Mouse (Mus musculus) liver, embryonic 14.5 days (tissue): ENCODE results near the gene Use1.

Experiments
- CTCF ChIP-seq: IDR thresholded peaks from 2 replicates; pipeline ENCODE4 v1.5.1; 2016; ENCODE audit warnings: antibody characterized with exemption, low read depth, control low read depth
- EP300 ChIP-seq: IDR thresholded peaks from 2 replicates; pipeline ENCODE4 v1.6.1; 2016; ENCODE audit warnings: antibody characterized with exemption, low read depth

DNA sequence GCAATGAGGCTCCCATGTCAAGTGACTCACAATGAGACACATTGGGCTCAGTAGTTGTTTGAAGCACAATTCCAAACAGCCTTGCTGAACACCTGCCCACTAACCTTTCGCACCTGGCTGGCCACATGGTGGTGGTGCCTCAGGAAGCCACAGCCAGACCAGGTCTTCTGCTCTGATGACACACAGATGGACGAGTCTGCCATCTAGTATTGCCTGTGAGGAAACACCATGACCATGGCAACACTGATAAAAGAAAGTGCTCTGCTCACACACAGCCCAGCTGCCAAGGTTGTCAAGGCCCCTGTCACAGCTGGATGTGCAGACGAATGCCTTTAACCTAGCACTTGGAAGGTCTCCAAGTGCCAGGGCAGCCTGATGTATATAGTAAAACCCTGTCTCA is 15.5 kb upstream of the Use1 start:
- TF ChIP-seq CTCF (no peak), EP300 (no peak)
